Comparison of ENCODE assay signal across 29 mouse cellular contexts in genomic region chr13:25110592-25111095, GRCm38 (mm10). TPM values are rescaled to one million over a fixed set of nuclear protein-coding genes. Genes with fewer than 3 reads are reported as not detected.
A peak's percentile ranks its signal among the peaks of the same experiment; 100 is the strongest.
DNase-seq lines count a peak whose midpoint lies in the region; ATAC-seq and TF ChIP-seq lines count a peak whose summit lies in the region.
"Had no signal": no experiment of that assay in that cellular context is flagged by ENCODE, and none has a peak within 500 bp of the region (broad histone marks: within the 10 kb centered on the region; RNA-seq: fewer than 3 reads in every experiment).

No protein-coding gene starts in this region.

- no peak overlapping the region for H3K4me3 ChIP-seq in kidney, embryonic 15.5 days (replicated peaks)
- no peak overlapping the region for H3K4me3 ChIP-seq in lung, embryonic 15.5 days
- H3K4me3 ChIP-seq in G1E (ENCODE audit: low read depth, low read length): no peak overlapping the region
- H3K4me3 ChIP-seq: heart, embryonic 12.5 days; hindbrain, embryonic 13.5 days; left cerebral cortex, adult 2 months; stomach, embryonic 15.5 days had no signal

- no peak overlapping the region for H3K9ac ChIP-seq in kidney, embryonic 15.5 days
- no peak overlapping the region for H3K9ac ChIP-seq in lung, embryonic 15.5 days
- H3K9ac ChIP-seq: heart, embryonic 12.5 days; hindbrain, embryonic 13.5 days; liver, embryonic 14.5 days; stomach, embryonic 15.5 days had no signal

- no peak for DNase-seq in kidney, adult 8-10 months
- DNase-seq in lung, postnatal 10 days: no peak
- no peak for DNase-seq in G1E (ENCODE audit: low spot score)
- no peak for DNase-seq in natural killer cell, adult 2 months (ENCODE audit: low spot score in 2 of 2)
- DNase-seq: adrenal gland, adult 2 months; adrenal gland, postnatal 36 days; cerebellum, adult 18-20 months; cerebellum, postnatal 14 days; gastrocnemius, postnatal 25 days; heart, adult 11 months; heart, postnatal 4 days; kidney, adult 9 months; lung, postnatal 4 days; midbrain, embryonic 14.5 days; right cerebral cortex, postnatal 25 days; thymus, postnatal 14 days had no signal

- H3K27ac ChIP-seq in kidney, embryonic 15.5 days: 0 out of 2 replicates have a peak overlapping the region, but pooled peaks have one; percentile 37
- H3K27ac ChIP-seq in lung, embryonic 15.5 days: no peak overlapping the region
- H3K27ac ChIP-seq: hindbrain, embryonic 13.5 days; left cerebral cortex, adult 2 months; liver, embryonic 14.5 days; stomach, embryonic 15.5 days had no signal

- no peaks in the 10 kb centered on the region for H3K9me3 ChIP-seq in kidney, embryonic 15.5 days (replicated peaks)
- H3K9me3 ChIP-seq in lung, embryonic 15.5 days: no peaks in the 10 kb centered on the region
- H3K9me3 ChIP-seq in G1E (replicated peaks): no peaks in the 10 kb centered on the region
- H3K9me3 ChIP-seq: heart, embryonic 12.5 days; hindbrain, embryonic 13.5 days; stomach, embryonic 15.5 days had no signal

- peaks cover 34% of the 10 kb centered on the region for H3K4me1 ChIP-seq in kidney, embryonic 15.5 days
- no peaks in the 10 kb centered on the region for H3K4me1 ChIP-seq in lung, embryonic 15.5 days
- peaks cover under 1% of the 10 kb centered on the region; the same call in 1 of the 2 replicates for H3K4me1 ChIP-seq in G1E (ENCODE audit: insufficient read depth, low read depth, low read length)
- H3K4me1 ChIP-seq: stomach, embryonic 15.5 days had no signal

- H3K36me3 ChIP-seq in kidney, embryonic 15.5 days: no peaks in the 10 kb centered on the region
- no peaks in the 10 kb centered on the region for H3K36me3 ChIP-seq in lung, embryonic 15.5 days
- H3K36me3 ChIP-seq in G1E (replicated peaks): no peaks in the 10 kb centered on the region
- H3K36me3 ChIP-seq: heart, embryonic 12.5 days; hindbrain, embryonic 13.5 days; stomach, embryonic 15.5 days had no signal

- no peak overlapping the region for H3K4me2 ChIP-seq in kidney, embryonic 15.5 days
- H3K4me2 ChIP-seq in lung, embryonic 15.5 days: no peak overlapping the region
- H3K4me2 ChIP-seq: heart, embryonic 12.5 days; hindbrain, embryonic 13.5 days; stomach, embryonic 15.5 days had no signal

- 60% methylated on average over 5 of the region's 5 CpGs for WGBS in kidney, embryonic 15.5 days
- 69% methylated on average over 5 of the region's 5 CpGs for WGBS in lung, embryonic 15.5 days

- no peaks in the 10 kb centered on the region for H3K27me3 ChIP-seq in kidney, embryonic 15.5 days
- H3K27me3 ChIP-seq in lung, embryonic 15.5 days: no peaks in the 10 kb centered on the region
- no peaks in the 10 kb centered on the region for H3K27me3 ChIP-seq in G1E (ENCODE audit: insufficient read depth, low read length)
- H3K27me3 ChIP-seq: heart, embryonic 12.5 days; hindbrain, embryonic 13.5 days; stomach, embryonic 15.5 days had no signal

- no peak for TF ChIP-seq CTCF in G1E (IDR thresholded peaks at IDR 0.05; ENCODE audit: low read depth, low read length)

- ATAC-seq in kidney, embryonic 15.5 days (replicated peaks; ENCODE audit: low FRiP score): peak; percentile 73
- peak; percentile 14; the same call in 1 of the 2 replicates for ATAC-seq in lung, embryonic 15.5 days (ENCODE audit: borderline replicate concordance, extremely low read depth, low FRiP score, low TSS enrichment)
- peak; percentile 15; the same call in 1 of the 2 replicates for ATAC-seq in G1E (ENCODE audit: extremely low read depth, insufficient number of reproducible peaks, low FRiP score, poor library complexity, severe bottlenecking)
- 0 out of 2 replicates have a peak, but pooled peaks have one; percentile 11 for ATAC-seq in megakaryocyte progenitor cell, adult 5-6 weeks (replicated peaks; ENCODE audit: poor library complexity)
- ATAC-seq: activated CD4-positive, CD25-positive, alpha-beta regulatory T cell, adult 4 months; forebrain, embryonic 14.5 days; intestine, embryonic 16.5 days had no signal

RNA-seq across cellular contexts. Expression of gene Dcdc2a, which starts 54.8 kb away (rescaled TPM):
- polyA plus RNA-seq in kidney, embryonic 15.5 days (2015; fragmentation: Nextera tagmentation; extraction: Ambion mirVana): 40.0 and 45.1 TPM in 2 replicates
- 0.62 and 0.87 TPM in 2 replicates for polyA plus RNA-seq in lung, embryonic 15.5 days (2015; fragmentation: Nextera tagmentation; extraction: Ambion mirVana)
- not detected in 2 replicates for total RNA-seq in G1E (2014; fragmentation: Nextera tagmentation)
- total RNA-seq in G1E (2017): 0.11 and 0.12 TPM in 2 replicates
- polyA plus RNA-seq in G1E (2012): not detected in 2 replicates
- total RNA-seq in megakaryocyte progenitor cell, adult 5-6 weeks (2015): not detected in 2 replicates
- total RNA-seq in megakaryocyte progenitor cell, adult 5-6 weeks (2017): not detected in 2 replicates
- total RNA-seq: gastrocnemius, postnatal 25 days; megakaryocyte-erythroid progenitor cell, adult 5-6 weeks; neutrophil, adult 5-6 weeks had no signal
- polyA plus RNA-seq: activated CD4-positive, CD25-positive, alpha-beta regulatory T cell, adult 4 months; adrenal gland, adult 2 months had no signal

Comparison
In these comparisons a context has a peak if more than half of its experiments do, and no peak if none do; other contexts are left out.
1. ATAC-seq: peak in every context shown above with its lines; median percentile 73 in kidney, embryonic 15.5 days; 15 in G1E; 14 in lung, embryonic 15.5 days; 11 in megakaryocyte progenitor cell, adult 5-6 weeks.
2. RNA of gene Dcdc2a, which starts 54.8 kb away (polyA plus RNA-seq): 40.0 to 45.1 TPM in kidney, embryonic 15.5 days; 0.62 to 0.87 TPM in lung, embryonic 15.5 days and not detected in G1E; every median in the first group is over 10 times any median in the second.